Mouse (Mus musculus) lung, postnatal 0 days (tissue): ENCODE measurements at regions not wholly inside any gene's neighbourhood (a gene's known extent, or its start where the extent isn't known, plus 50 kb on each side); places are given as distances from the start of the nearest gene placed in this dataset.

Source experiments
- CTCF ChIP-seq: IDR thresholded peaks from 2 replicates; pipeline ENCODE4 v1.5.1; 2016; ENCODE audit warnings: antibody characterized with exemption, mild to moderate bottlenecking
- EP300 ChIP-seq: IDR thresholded peaks from 2 replicates; pipeline ENCODE4 v1.6.1; 2016; ENCODE audit warnings: antibody characterized with exemption, mild to moderate bottlenecking, control low read depth

- TF ChIP-seq CTCF, result no peak
- TF ChIP-seq EP300, result 0 out of 2 replicates have a peak, but pooled peaks have one; percentile 39
Measured at GRCm38 (mm10) chr9:94408635-94409323, 129.1 kb downstream of the 1190002N15Rik start.
